Mouse (Mus musculus): Measurements from ENCODE around the gene Jarid2.

Jarid2 gene

GRCm38 (mm10) chr13:44780506-44780905, 51.2 kb downstream of the Jarid2 start:
- no peak for DNase-seq (ENCODE audit: low spot score)

GRCm38 (mm10) chr13:44781126-44781525, 51.9 kb downstream of the Jarid2 start:
- no peak for DNase-seq (ENCODE audit: low spot score)

GRCm38 (mm10) chr13:44784551-44784950, 55.3 kb downstream of the Jarid2 start:
- DNase-seq (ENCODE audit: low spot score) = no peak

GRCm38 (mm10) chr13:44786291-44786690, 57.0 kb downstream of the Jarid2 start:
- no peak for DNase-seq (ENCODE audit: low spot score)

- no peak for DNase-seq (ENCODE audit: low spot score)
These were observed 59.3 kb downstream of the Jarid2 start for GRCm38 (mm10) chr13:44788352-44789125.

- no peak for DNase-seq (ENCODE audit: low spot score)
These were observed 60.7 kb downstream of the Jarid2 start for GRCm38 (mm10) chr13:44789982-44790381.

- DNase-seq (ENCODE audit: low spot score) = no peak
These were observed 63.2 kb downstream of the Jarid2 start for GRCm38 (mm10) chr13:44792361-44792892.

GRCm38 (mm10) chr13:44795891-44796290, 66.6 kb downstream of the Jarid2 start:
- DNase-seq (ENCODE audit: low spot score) = no peak

GRCm38 (mm10) chr13:44796775-44797174, 67.5 kb downstream of the Jarid2 start:
- peak; percentile 10 for DNase-seq (ENCODE audit: low spot score)

GRCm38 (mm10) chr13:44798280-44798679, 69.0 kb downstream of the Jarid2 start:
- no peak for DNase-seq (ENCODE audit: low spot score)

- no peak for DNase-seq (ENCODE audit: low spot score)
These were observed 69.9 kb downstream of the Jarid2 start for GRCm38 (mm10) chr13:44799166-44799565.

- DNase-seq (ENCODE audit: low spot score) = no peak
These were observed 70.8 kb downstream of the Jarid2 start for GRCm38 (mm10) chr13:44800059-44800458.

- DNase-seq (ENCODE audit: low spot score) = no peak
These were observed 75.6 kb downstream of the Jarid2 start for GRCm38 (mm10) chr13:44804876-44805275.

GRCm38 (mm10) chr13:44808307-44808706, 79.0 kb downstream of the Jarid2 start:
- no peak for DNase-seq (ENCODE audit: low spot score)

GRCm38 (mm10) chr13:44811021-44811420, 81.7 kb downstream of the Jarid2 start:
- no peak for DNase-seq (ENCODE audit: low spot score)

GRCm38 (mm10) chr13:44811601-44812000, 82.3 kb downstream of the Jarid2 start:
- no peak for DNase-seq (ENCODE audit: low spot score)

GRCm38 (mm10) chr13:44812381-44812780, 83.1 kb downstream of the Jarid2 start:
- no peak for DNase-seq (ENCODE audit: low spot score)

GRCm38 (mm10) chr13:44819400-44819799, 90.1 kb downstream of the Jarid2 start:
- no peak for DNase-seq (ENCODE audit: low spot score)

- DNase-seq (ENCODE audit: low spot score) = no peak
These were observed 93.3 kb downstream of the Jarid2 start for GRCm38 (mm10) chr13:44822578-44822977.

- DNase-seq (ENCODE audit: low spot score) = no peak
These were observed 99.6 kb downstream of the Jarid2 start for GRCm38 (mm10) chr13:44828903-44829302.

GRCm38 (mm10) chr13:44832104-44832503, 102.8 kb downstream of the Jarid2 start:
- no peak for DNase-seq (ENCODE audit: low spot score)

- no peak for DNase-seq (ENCODE audit: low spot score)
These were observed 103.6 kb downstream of the Jarid2 start for GRCm38 (mm10) chr13:44832866-44833265.

GRCm38 (mm10) chr13:44833353-44833752, 104.1 kb downstream of the Jarid2 start:
- no peak for DNase-seq (ENCODE audit: low spot score)

GRCm38 (mm10) chr13:44837445-44837844, 108.2 kb downstream of the Jarid2 start:
- DNase-seq (ENCODE audit: low spot score) = no peak
